Mouse (Mus musculus) testis, adult 2 months (tissue): ENCODE measurements around the gene Tnfrsf1b.

Experiments
- CTCF ChIP-seq: fragments of 200-500 bp; IDR thresholded peaks from 2 replicates; pipeline ENCODE4 v1.5.1; 2012; ENCODE audit warnings: low read depth, mild to moderate bottlenecking, inconsistent platforms, low read length, moderate library complexity; ENCODE audit not compliant: control insufficient read depth, insufficient read depth, insufficient replicate concordance
- POLR2A ChIP-seq: fragments of 200-500 bp; IDR thresholded peaks from 2 replicates; pipeline ENCODE4 v1.6.1; 2012; ENCODE audit warnings: low read depth, mild to moderate bottlenecking, inconsistent platforms, low read length, moderate library complexity; ENCODE audit not compliant: control insufficient read depth

DNA sequence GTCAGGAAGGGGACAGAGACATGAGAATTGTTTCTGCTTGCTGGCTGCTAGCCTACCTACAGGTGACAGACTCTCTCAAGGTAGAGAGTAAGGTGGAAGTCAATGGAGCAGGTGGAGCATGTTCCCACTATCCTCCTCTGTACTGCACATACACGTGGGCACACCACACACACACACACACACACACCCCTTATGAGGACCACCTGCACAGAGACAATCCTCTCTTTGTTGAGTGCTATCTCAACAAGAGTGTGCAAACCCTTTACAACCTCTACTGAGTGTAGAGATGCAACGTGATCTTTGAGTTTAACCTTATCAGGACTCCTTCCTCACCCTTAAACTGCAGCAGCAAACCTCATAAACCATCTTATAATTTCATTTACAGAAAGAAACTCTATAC is 43.4 kb downstream of the Tnfrsf1b start:
- TF ChIP-seq CTCF (no peak), POLR2A (no peak)
